In genomic region chr11:76148055-76149008, GRCm38 (mm10) we compare ENCODE assay signal across 8 mouse cellular contexts. TPM values are rescaled to one million over a fixed set of nuclear protein-coding genes. Genes with fewer than 3 reads are reported as not detected.
A peak's percentile ranks its signal among the peaks of the same experiment; 100 is the strongest.
DNase-seq lines count a peak whose midpoint lies in the region; ATAC-seq and TF ChIP-seq lines count a peak whose summit lies in the region.

No protein-coding gene starts in this region.

- no peak for TF ChIP-seq CTCF in heart, postnatal 0 days (IDR thresholded peaks at IDR 0.05; ENCODE audit: low read depth)
- TF ChIP-seq CTCF in forebrain, postnatal 0 days (IDR thresholded peaks at IDR 0.05; ENCODE audit: low read depth): no peak

- H3K4me2 ChIP-seq in heart, postnatal 0 days (ENCODE audit: low read depth, low read length): no peak overlapping the region
- H3K4me2 ChIP-seq in midbrain, embryonic 16.5 days (ENCODE audit: low read length): no peak overlapping the region
- no peak overlapping the region for H3K4me2 ChIP-seq in midbrain, embryonic 13.5 days (replicated peaks)
- no peak overlapping the region for H3K4me2 ChIP-seq in forebrain, postnatal 0 days (ENCODE audit: low read depth)
- peak overlapping the region; percentile 20; the same call in 1 of the 2 replicates for H3K4me2 ChIP-seq in stomach, embryonic 15.5 days

- TF ChIP-seq EP300 in heart, postnatal 0 days (IDR thresholded peaks at IDR 0.05; ENCODE audit: low read depth): no peak

- H3K4me1 ChIP-seq in heart, postnatal 0 days (ENCODE audit: control insufficient read depth, insufficient read depth): peaks cover 15% of the 10 kb centered on the region
- peaks cover 20% of the 10 kb centered on the region for H3K4me1 ChIP-seq in midbrain, embryonic 16.5 days (ENCODE audit: control insufficient read depth, insufficient read depth, low read length)
- peaks cover 20% of the 10 kb centered on the region for H3K4me1 ChIP-seq in midbrain, embryonic 13.5 days (replicated peaks)
- peaks cover 13% of the 10 kb centered on the region for H3K4me1 ChIP-seq in forebrain, postnatal 0 days (ENCODE audit: insufficient read depth)
- H3K4me1 ChIP-seq in stomach, embryonic 15.5 days: peaks cover 20% of the 10 kb centered on the region; the same call in 1 of the 2 replicates

- H3K9me3 ChIP-seq in heart, postnatal 0 days (replicated peaks; ENCODE audit: control insufficient read depth, low read length): no peaks in the 10 kb centered on the region
- no peaks in the 10 kb centered on the region for H3K9me3 ChIP-seq in midbrain, embryonic 16.5 days (replicated peaks; ENCODE audit: control insufficient read depth, low read length, poor library complexity, severe bottlenecking)
- H3K9me3 ChIP-seq in midbrain, embryonic 13.5 days: no peaks in the 10 kb centered on the region
- H3K9me3 ChIP-seq in forebrain, postnatal 0 days (ENCODE audit: low read length): no peaks in the 10 kb centered on the region
- H3K9me3 ChIP-seq in stomach, embryonic 15.5 days: no peaks in the 10 kb centered on the region

- no peaks in the 10 kb centered on the region for H3K27me3 ChIP-seq in heart, postnatal 0 days (ENCODE audit: control insufficient read depth, insufficient read depth, low read length)
- H3K27me3 ChIP-seq in midbrain, embryonic 16.5 days (ENCODE audit: control insufficient read depth, insufficient read depth, low read depth, low read length): no peaks in the 10 kb centered on the region
- no peaks in the 10 kb centered on the region for H3K27me3 ChIP-seq in midbrain, embryonic 13.5 days
- H3K27me3 ChIP-seq in forebrain, postnatal 0 days (ENCODE audit: insufficient read depth, low read length): no peaks in the 10 kb centered on the region
- no peaks in the 10 kb centered on the region for H3K27me3 ChIP-seq in stomach, embryonic 15.5 days (replicated peaks)

- H3K27ac ChIP-seq in heart, postnatal 0 days (ENCODE audit: low read depth): peak overlapping the region; percentile 12; the same call in 1 of the 2 replicates
- peak overlapping the region; percentile 71 for H3K27ac ChIP-seq in midbrain, embryonic 16.5 days (ENCODE audit: low read length)
- no peak overlapping the region for H3K27ac ChIP-seq in midbrain, embryonic 13.5 days
- peak overlapping the region; percentile 50; the same call in 1 of the 2 replicates for H3K27ac ChIP-seq in forebrain, postnatal 0 days (ENCODE audit: low read depth, low read length)
- H3K27ac ChIP-seq in stomach, embryonic 15.5 days: peak overlapping the region; percentile 71

- no peak overlapping the region for H3K9ac ChIP-seq in heart, postnatal 0 days (replicated peaks; ENCODE audit: low read depth, low read length)
- no peak overlapping the region for H3K9ac ChIP-seq in midbrain, embryonic 16.5 days (ENCODE audit: low read depth, low read length)
- no peak overlapping the region for H3K9ac ChIP-seq in midbrain, embryonic 13.5 days (replicated peaks)
- H3K9ac ChIP-seq in forebrain, postnatal 0 days: no peak overlapping the region
- H3K9ac ChIP-seq in stomach, embryonic 15.5 days: no peak overlapping the region

- peak; percentile 83 for DNase-seq in heart, postnatal 0 days (ENCODE audit: low spot score)
- DNase-seq in heart, adult 8-10 months (ENCODE audit: low spot score): no peak
- peak; percentile 41 for DNase-seq in forebrain, postnatal 0 days
- DNase-seq in kidney, adult 9 months: no peak

- peak; percentile 76; the same call in 1 of the 2 replicates for ATAC-seq in heart, postnatal 0 days (ENCODE audit: insufficient read depth, low read depth)
- ATAC-seq in midbrain, embryonic 16.5 days: peak; percentile 64; the same call in 1 of the 2 replicates
- ATAC-seq in midbrain, embryonic 13.5 days: no peak
- ATAC-seq in forebrain, postnatal 0 days: peak; percentile 78
- peak; percentile 64; the same call in 1 of the 2 replicates for ATAC-seq in stomach, embryonic 15.5 days (ENCODE audit: insufficient read depth, low FRiP score, low read depth)
- ATAC-seq in inflammation-experienced regulatory T-cells, adult 6 months: no peak

- H3K4me3 ChIP-seq in heart, postnatal 0 days (ENCODE audit: low read depth, low read length): no peak overlapping the region
- no peak overlapping the region for H3K4me3 ChIP-seq in midbrain, embryonic 16.5 days (ENCODE audit: low read depth, low read length)
- no peak overlapping the region for H3K4me3 ChIP-seq in midbrain, embryonic 13.5 days (replicated peaks)
- H3K4me3 ChIP-seq in forebrain, postnatal 0 days (ENCODE audit: low read depth, low read length): no peak overlapping the region
- no peak overlapping the region for H3K4me3 ChIP-seq in stomach, embryonic 15.5 days (replicated peaks)

- 51% methylated on average over 8 of the region's 8 CpGs for WGBS in heart, postnatal 0 days
- WGBS in midbrain, embryonic 16.5 days: 62% methylated on average over 8 of the region's 8 CpGs
- WGBS in midbrain, embryonic 13.5 days: 81% methylated on average over 8 of the region's 8 CpGs
- 38% methylated on average over 8 of the region's 8 CpGs for WGBS in forebrain, postnatal 0 days
- WGBS in stomach, embryonic 15.5 days: 39% methylated on average over 8 of the region's 8 CpGs

- no peaks in the 10 kb centered on the region for H3K36me3 ChIP-seq in heart, postnatal 0 days (replicated peaks; ENCODE audit: control insufficient read depth, insufficient read depth, low read length)
- H3K36me3 ChIP-seq in midbrain, embryonic 16.5 days (ENCODE audit: control insufficient read depth, insufficient read depth, low read length): peaks cover 5% of the 10 kb centered on the region; the same call in 1 of the 2 replicates
- H3K36me3 ChIP-seq in midbrain, embryonic 13.5 days: peaks cover 12% of the 10 kb centered on the region; the same call in 1 of the 2 replicates
- H3K36me3 ChIP-seq in forebrain, postnatal 0 days (ENCODE audit: insufficient read depth): peaks cover 7% of the 10 kb centered on the region; the same call in 1 of the 2 replicates
- H3K36me3 ChIP-seq in stomach, embryonic 15.5 days: no peaks in the 10 kb centered on the region

RNA-seq across cellular contexts. Expression of gene Vps53, which starts 31.1 kb away (rescaled TPM):
- 22.8 and 40.6 TPM in 2 replicates for total RNA-seq in heart, postnatal 0 days (2014; rRNA removed; ENCODE audit: low replicate concordance)
- polyA plus RNA-seq in heart, postnatal 0 days (2015; fragmentation: Nextera tagmentation; extraction: Ambion mirVana): 24.1 and 25.2 TPM in 2 replicates
- 10 to 100 TPM; 27.2 to 29.9 (median 29.5) TPM for total RNA-seq in heart, adult 8-10 months (2022)
- 70.9 and 72.3 TPM in 2 replicates for polyA plus RNA-seq in midbrain, embryonic 16.5 days (2015; fragmentation: Nextera tagmentation; extraction: Ambion mirVana)
- polyA plus RNA-seq in midbrain, embryonic 13.5 days (2015; fragmentation: Nextera tagmentation; extraction: Ambion mirVana): 61.4 and 64.5 TPM in 2 replicates
- 49.4 and 56.6 TPM in 2 replicates for total RNA-seq in forebrain, postnatal 0 days (2014; rRNA removed)
- 59.1 and 63.2 TPM in 2 replicates for polyA plus RNA-seq in forebrain, postnatal 0 days (2015; fragmentation: Nextera tagmentation; extraction: Ambion mirVana)
- polyA plus RNA-seq in stomach, embryonic 15.5 days (2015; fragmentation: Nextera tagmentation; extraction: Ambion mirVana): 39.7 and 43.8 TPM in 2 replicates
- 10 to 100 TPM; 41.0 to 62.8 (median 49.8) TPM for polyA plus RNA-seq in inflammation-experienced regulatory T-cells, adult 6 months (2017; shearing (Covaris generic))

RNA-seq across cellular contexts. Expression of gene Fam57a, which starts 31.1 kb away (rescaled TPM):
- 13.8 and 14.8 TPM in 2 replicates for total RNA-seq in heart, postnatal 0 days (2014; rRNA removed; ENCODE audit: low replicate concordance)
- polyA plus RNA-seq in heart, postnatal 0 days (2015; fragmentation: Nextera tagmentation; extraction: Ambion mirVana): 10.5 TPM in 2 replicates
- total RNA-seq in heart, adult 8-10 months (2022): 1 to 10 TPM; 2.0 to 3.0 (median 2.5) TPM
- 26.9 and 27.5 TPM in 2 replicates for polyA plus RNA-seq in midbrain, embryonic 16.5 days (2015; fragmentation: Nextera tagmentation; extraction: Ambion mirVana)
- 22.0 and 22.3 TPM in 2 replicates for polyA plus RNA-seq in midbrain, embryonic 13.5 days (2015; fragmentation: Nextera tagmentation; extraction: Ambion mirVana)
- 25.1 TPM in 2 replicates for total RNA-seq in forebrain, postnatal 0 days (2014; rRNA removed)
- 14.3 and 17.4 TPM in 2 replicates for polyA plus RNA-seq in forebrain, postnatal 0 days (2015; fragmentation: Nextera tagmentation; extraction: Ambion mirVana)
- polyA plus RNA-seq in stomach, embryonic 15.5 days (2015; fragmentation: Nextera tagmentation; extraction: Ambion mirVana): 82.0 and 100 TPM in 2 replicates
- 1 to 10 TPM; 2.5 to 4.5 (median 3.6) TPM for polyA plus RNA-seq in inflammation-experienced regulatory T-cells, adult 6 months (2017; shearing (Covaris generic))

Comparison
In these comparisons a context has a peak if more than half of its experiments do, and no peak if none do; other contexts are left out.
1. ATAC-seq: peak in heart, postnatal 0 days (single experiment), midbrain, embryonic 16.5 days (single experiment), forebrain, postnatal 0 days (single experiment) and stomach, embryonic 15.5 days (single experiment); none in midbrain, embryonic 13.5 days (single experiment) and inflammation-experienced regulatory T-cells, adult 6 months (single experiment).
2. DNase-seq: peak in heart, postnatal 0 days (single experiment) and forebrain, postnatal 0 days (single experiment); none in heart, adult 8-10 months (single experiment) and kidney, adult 9 months (single experiment).